Mouse (Mus musculus) embryonic facial prominence, embryonic 11.5 days (tissue): ENCODE results near the gene B230219D22Rik. TPM values are rescaled to one million over a fixed set of nuclear protein-coding genes. Genes with fewer than 3 reads are reported as not detected.
"Not testable (repeated sequence)": the region's sequence is repeated elsewhere in the genome, so short reads cannot be mapped to it uniquely, and the experiment has no call there.

Experiments used
- ATAC-seq: fragments of 200-750 bp; cut with Nextera tagmentation; replicated peaks from 2 replicates; pipeline ENCODE4 v1.8.0; 2017; ENCODE audit warnings: low read depth; ENCODE audit not compliant: insufficient number of reproducible peaks, low FRiP score, low TSS enrichment
- DNase-seq: peaks from one replicate; pipeline ENCODE4 v3.0.0-alpha.2; 2015; ENCODE audit warnings: low spot score
- H3K27ac ChIP-seq: fragments of 300-500 bp; sonication (generic); replicated peaks from 2 replicates; pipeline ENCODE4 v1.5.1; 2014; ENCODE audit warnings: mild to moderate bottlenecking, low read depth, low read length, control low read depth
- H3K27me3 ChIP-seq: fragments of 300-500 bp; sonication (generic); 2 replicates; pipeline ENCODE4 v1.6.1; 2014; ENCODE audit warnings: mild to moderate bottlenecking, low read length, moderate library complexity, mixed read lengths; ENCODE audit not compliant: control insufficient read depth, insufficient read depth
- H3K36me3 ChIP-seq: fragments of 300-500 bp; sonication (generic); replicated peaks from 2 replicates; pipeline ENCODE4 v1.6.1; 2014; ENCODE audit warnings: low read depth, mild to moderate bottlenecking, low read length, moderate library complexity, mixed read lengths; ENCODE audit not compliant: control insufficient read depth, insufficient read depth
- H3K4me1 ChIP-seq: fragments of 300-500 bp; sonication (generic); 2 replicates; pipeline ENCODE4 v1.6.1; 2014; ENCODE audit warnings: low read length, mixed read lengths; ENCODE audit not compliant: control insufficient read depth, insufficient read depth
- H3K4me2 ChIP-seq: fragments of 300-500 bp; sonication (generic); 2 replicates; pipeline ENCODE4 v1.6.1; 2014; ENCODE audit warnings: low read depth, mild to moderate bottlenecking, control low read depth, low read length, moderate library complexity
- H3K4me3 ChIP-seq: fragments of 300-500 bp; sonication (generic); 2 replicates; pipeline ENCODE4 v1.5.1; 2014; ENCODE audit warnings: low read depth, low read length, control low read depth
- H3K9ac ChIP-seq: fragments of 300-500 bp; sonication (generic); replicated peaks from 2 replicates; pipeline ENCODE4 v1.6.1; 2014; ENCODE audit warnings: mild to moderate bottlenecking, control low read depth, low read length
- H3K9me3 ChIP-seq: fragments of 300-500 bp; sonication (generic); replicated peaks from 2 replicates; pipeline ENCODE4 v1.6.1; 2016; ENCODE audit warnings: mild to moderate bottlenecking, low read length, inconsistent platforms, mixed read lengths; ENCODE audit not compliant: control insufficient read depth
- WGBS: fragments of 180-500 bp; shearing (Covaris S2); extraction: QIAGEN DNeasy Blood & Tissue Kit; methylation state at CpG from one replicate; pipeline ENCODE4 v1.1.7; 2014; 5-methylcytosine and 5-hydroxymethylcytosine counted together
- polyA plus RNA-seq: library from polyadenylated mRNA; unstranded; fragments of >200 nt; fragmentation: Nextera tagmentation; extraction: Ambion mirVana; gene quantifications from 2 replicates; pipeline ENCODE4 v1.2.1, GENCODE M21; 2014

B230219D22Rik gene
- polyA plus RNA-seq, 1 experiment from 2014 or later = 82.0 TPM

- ATAC-seq = no peak
- 83% methylated on average over 3 of the region's 3 CpGs for WGBS
Observed at GRCm38 (mm10) chr13:55683581-55683980, 9.3 kb upstream of the B230219D22Rik start.

DNA sequence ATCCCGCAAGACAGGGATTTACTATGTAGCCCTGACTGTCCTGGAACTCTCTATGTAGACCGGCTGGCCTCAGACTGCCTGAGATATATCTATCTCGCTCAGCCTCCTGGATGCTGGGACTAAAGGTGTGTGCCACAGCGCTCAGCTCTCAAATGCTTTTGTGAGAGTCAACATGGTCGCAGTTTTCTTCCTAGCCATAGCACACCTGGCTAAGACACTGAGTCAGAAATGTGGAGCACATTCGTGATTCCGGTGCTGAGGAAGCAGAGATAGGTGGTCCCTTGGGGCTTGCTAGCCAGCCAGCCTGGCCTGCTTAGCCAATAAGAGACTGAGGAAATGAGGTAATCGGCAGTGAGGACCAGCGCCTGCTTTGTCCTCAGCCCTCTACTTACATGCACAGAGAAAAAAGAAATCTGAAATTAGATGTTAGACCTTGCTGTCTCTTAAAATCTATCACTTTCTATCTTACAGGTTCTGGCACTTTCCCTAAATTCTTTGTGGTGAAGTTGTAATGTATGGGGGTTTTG, 6.8 kb upstream of the B230219D22Rik start:
- ATAC-seq (no peak), DNase-seq (peak; percentile 49)
- Histone ChIP-seq H3K27me3 (no peaks in the 10 kb centered on the region), H3K36me3 (no peaks in the 10 kb centered on the region; the same call in 1 of the 2 replicates), H3K4me2 (no peak overlapping the region), H3K9ac (no peak overlapping the region), H3K27ac (no peak overlapping the region), H3K4me1 (no peaks in the 10 kb centered on the region), H3K9me3 (no peaks in the 10 kb centered on the region), H3K4me3 (no peak overlapping the region)
- WGBS = 55% methylated on average over 9 of the region's 9 CpGs

More at GRCm38 (mm10) chr13:55683581-55683980, 9.3 kb upstream of the B230219D22Rik start:
- Histone ChIP-seq H3K27ac (no peak overlapping the region), H3K9me3 (no peaks in the 10 kb centered on the region), H3K4me1 (no peaks in the 10 kb centered on the region), H3K9ac (no peak overlapping the region), H3K4me3 (no peak overlapping the region), H3K4me2 (no peak overlapping the region), H3K27me3 (no peaks in the 10 kb centered on the region), H3K36me3 (peaks cover 4% of the 10 kb centered on the region)
- DNase-seq = no peak

DNA sequence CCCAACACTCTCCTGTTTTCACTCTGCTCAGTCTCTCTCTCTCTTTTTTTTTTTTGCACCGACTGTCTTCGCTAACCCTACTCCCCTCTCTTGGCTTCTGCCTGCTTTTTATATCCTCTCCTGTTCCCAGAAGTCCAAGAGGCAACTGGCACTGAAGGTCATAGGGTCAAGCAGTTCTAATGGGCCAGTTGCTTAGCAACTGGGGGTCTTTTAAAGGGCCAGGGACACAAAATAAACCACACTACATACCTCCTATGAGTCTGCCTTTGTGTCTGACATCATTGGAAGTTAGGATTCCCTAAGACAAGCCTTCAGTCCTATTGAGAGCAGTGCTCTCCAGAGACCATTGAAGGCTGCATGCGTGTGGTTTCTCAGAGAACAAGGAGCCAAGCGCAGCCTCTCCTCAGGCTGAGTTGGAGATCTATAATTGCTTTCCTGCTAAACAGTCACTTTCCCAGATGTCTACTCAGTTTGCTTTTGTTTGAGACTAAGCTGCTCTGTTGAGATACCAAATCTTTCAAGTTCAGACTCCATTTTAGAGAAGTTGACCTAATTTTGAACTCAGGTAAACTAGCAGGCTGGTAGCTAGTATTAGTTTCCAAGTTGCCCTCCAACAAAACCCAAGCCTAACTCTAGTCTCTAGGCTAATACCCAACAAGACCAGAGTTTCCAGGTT, 4.9 kb upstream of the B230219D22Rik start:
- Histone ChIP-seq H3K27me3 (no peaks in the 10 kb centered on the region), H3K9me3 (no peaks in the 10 kb centered on the region), H3K9ac (no peak overlapping the region), H3K4me1 (no peaks in the 10 kb centered on the region), H3K36me3 (no peaks in the 10 kb centered on the region), H3K4me3 (no peak overlapping the region), H3K27ac (no peak overlapping the region), H3K4me2 (no peak overlapping the region)
- DNase-seq = peak; percentile 56
- no peak for ATAC-seq
- 25% methylated on average over 4 of the region's 4 CpGs for WGBS

- H3K27ac ChIP-seq = peak overlapping the region; percentile 96
- no peaks in the 10 kb centered on the region for H3K27me3 ChIP-seq
- no peaks in the 10 kb centered on the region for H3K9me3 ChIP-seq
- DNase-seq = peak; percentile 43
- peak; percentile 49; the same call in 1 of the 2 replicates for ATAC-seq
- H3K36me3 ChIP-seq = no peaks in the 10 kb centered on the region
- WGBS = 0% methylated on average over 53 of the region's 70 CpGs
- peak overlapping the region; percentile 73 for H3K4me2 ChIP-seq
- peak overlapping the region; percentile 99 for H3K4me3 ChIP-seq
- H3K9ac ChIP-seq = peak overlapping the region; percentile 100
- peaks cover 4% of the 10 kb centered on the region; the same call in 1 of the 2 replicates for H3K4me1 ChIP-seq
Observed at GRCm38 (mm10) chr13:55693243-55693721, 358 bp downstream of the B230219D22Rik start.

DNA sequence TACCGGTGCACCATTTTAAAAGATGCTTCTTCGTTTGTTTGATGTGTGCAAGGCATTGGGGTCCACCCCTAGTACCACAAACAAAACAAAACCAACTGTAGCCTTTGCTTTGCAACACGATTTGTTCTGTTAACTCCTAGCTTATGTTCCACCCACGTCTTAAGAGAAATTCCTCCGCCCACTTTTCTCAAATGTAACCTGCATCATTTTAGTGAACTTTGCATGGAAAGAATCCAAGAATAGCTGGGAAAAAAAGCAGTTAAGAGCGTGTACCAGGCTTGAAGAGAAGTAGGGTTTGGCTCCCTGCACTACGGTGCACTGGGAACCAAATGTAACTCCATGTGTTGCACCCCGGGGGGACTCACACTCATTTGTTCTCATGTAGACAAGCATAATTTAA, 1.2 kb downstream of the B230219D22Rik start:
- peak overlapping the region; percentile 99 for H3K4me3 ChIP-seq
- no peaks in the 10 kb centered on the region for H3K9me3 ChIP-seq
- peak overlapping the region; percentile 100 for H3K9ac ChIP-seq
- H3K27ac ChIP-seq = no peak overlapping the region
- peaks cover 2% of the 10 kb centered on the region for H3K36me3 ChIP-seq
- H3K4me1 ChIP-seq = peaks cover 4% of the 10 kb centered on the region; the same call in 1 of the 2 replicates
- H3K27me3 ChIP-seq = no peaks in the 10 kb centered on the region
- 17% methylated on average over 8 of the region's 8 CpGs for WGBS
- H3K4me2 ChIP-seq = peak overlapping the region; percentile 73
- ATAC-seq = no peak
- peak; percentile 22 for DNase-seq

- H3K4me2 ChIP-seq, DNase-seq, H3K4me3 ChIP-seq, H3K9me3 ChIP-seq, H3K27me3 ChIP-seq, H3K27ac ChIP-seq, H3K9ac ChIP-seq, ATAC-seq, H3K4me1 ChIP-seq: not testable (repeated sequence)
- no CpG with 5 or more reads among the region's 3 CpGs for WGBS
- H3K36me3 ChIP-seq = peaks cover 10% of the 10 kb centered on the region
Observed at GRCm38 (mm10) chr13:55695989-55696388, 3.1 kb downstream of the B230219D22Rik start.

- H3K36me3 ChIP-seq = peaks cover 14% of the 10 kb centered on the region
- H3K9ac ChIP-seq = no peak overlapping the region
- H3K9me3 ChIP-seq = no peaks in the 10 kb centered on the region
- no peaks in the 10 kb centered on the region for H3K4me1 ChIP-seq
- H3K4me2 ChIP-seq = no peak overlapping the region
- no peaks in the 10 kb centered on the region for H3K27me3 ChIP-seq
- ATAC-seq = no peak
- no peak overlapping the region for H3K27ac ChIP-seq
- 87% methylated on average over 4 of the region's 4 CpGs for WGBS
- H3K4me3 ChIP-seq = no peak overlapping the region
- no peak for DNase-seq
Observed at GRCm38 (mm10) chr13:55704301-55704700, 11.4 kb downstream of the B230219D22Rik start.

- Histone ChIP-seq H3K4me1 (no peaks in the 10 kb centered on the region), H3K9me3 (no peaks in the 10 kb centered on the region), H3K9ac (no peak overlapping the region), H3K4me3 (no peak overlapping the region), H3K36me3 (no peaks in the 10 kb centered on the region), H3K4me2 (no peak overlapping the region), H3K27ac (no peak overlapping the region), H3K27me3 (no peaks in the 10 kb centered on the region)
- DNase-seq = no peak
- no peak for ATAC-seq
- 91% methylated on average over 3 of the region's 3 CpGs for WGBS
Observed at GRCm38 (mm10) chr13:55712846-55713245, 19.9 kb downstream of the B230219D22Rik start.
